In genomic region chr9:20805159-20805495, GRCm38 (mm10) we compare ENCODE assay signal across 21 mouse cellular contexts. TPM values are rescaled to one million over a fixed set of nuclear protein-coding genes. Genes with fewer than 3 reads are reported as not detected.
A peak's percentile ranks its signal among the peaks of the same experiment; 100 is the strongest.
DNase-seq lines count a peak whose midpoint lies in the region; ATAC-seq and TF ChIP-seq lines count a peak whose summit lies in the region.
"Had no signal": no experiment of that assay in that cellular context is flagged by ENCODE, and none has a peak within 500 bp of the region (broad histone marks: within the 10 kb centered on the region; RNA-seq: fewer than 3 reads in every experiment).

No protein-coding gene starts in this region.

- intact Hi-C loops in gastrocnemius, postnatal 36 days (cut with DNase I): no loop called here

- peak; percentile 8 for DNase-seq in ovary, postnatal 36 days (ENCODE audit: low spot score)
- no peak for DNase-seq in ovary, adult 18-20 months (ENCODE audit: low spot score)
- peak; percentile 57 for DNase-seq in adrenal gland, postnatal 25 days
- peak; percentile 59 to 73 for DNase-seq in gastrocnemius, postnatal 36 days
- DNase-seq in layer of hippocampus, adult 2 months (ENCODE audit: low spot score in 2 of 2): no peak
- no peak for DNase-seq in urinary bladder, postnatal 25 days (ENCODE audit: low spot score)
- DNase-seq: cerebellum, adult 2 months; lung, embryonic 14.5 days; right cerebral cortex, postnatal 25 days had no signal

- no peak for ATAC-seq in CD4-positive, CD25-positive, alpha-beta regulatory T cell, adult 4 months
- ATAC-seq: hindbrain, embryonic 16.5 days; midbrain, embryonic 13.5 days had no signal

- TF ChIP-seq CTCF in layer of hippocampus, adult 2 months (conservative IDR thresholded peaks at IDR 0.05): no peak

- H3K4me3 ChIP-seq in layer of hippocampus, adult 2 months: no peak overlapping the region
- H3K4me3 ChIP-seq: embryonic facial prominence, embryonic 13.5 days; heart, embryonic 15.5 days; midbrain, embryonic 13.5 days had no signal

- H3K27ac ChIP-seq in layer of hippocampus, adult 2 months: no peak overlapping the region
- H3K27ac ChIP-seq: embryonic facial prominence, embryonic 13.5 days; heart, embryonic 15.5 days; macrophage; midbrain, embryonic 13.5 days had no signal

RNA-seq across cellular contexts. Expression of gene Col5a3, which starts 9.7 kb away (rescaled TPM):
- 178 and 222 TPM in 2 replicates for total RNA-seq in adrenal gland, postnatal 25 days (2021)
- 10 to 100 TPM; 26.1 to 33.6 TPM for total RNA-seq in gastrocnemius, postnatal 36 days (2021)
- polyA plus RNA-seq in CD4-positive, CD25-positive, alpha-beta regulatory T cell, adult 4 months (2017; shearing (Covaris generic)): not detected
- total RNA-seq in layer of hippocampus, adult 2 months (2021): 1 to 10 TPM; 1.6 to 1.8 TPM
- polyA plus RNA-seq: macrophage had no signal

RNA-seq across cellular contexts. Expression of gene Rdh8, which starts 13.2 kb away (rescaled TPM):
- total RNA-seq in adrenal gland, postnatal 25 days (2021): not detected in 2 replicates
- under 1 TPM; 0.17 to 0.23 TPM for total RNA-seq in gastrocnemius, postnatal 36 days (2021)
- polyA plus RNA-seq in CD4-positive, CD25-positive, alpha-beta regulatory T cell, adult 4 months (2017; shearing (Covaris generic)): not detected
- not detected for total RNA-seq in layer of hippocampus, adult 2 months (2021)
- total RNA-seq: layer of hippocampus, adult 8-10 months; left cerebral cortex, postnatal 10 days had no signal
- polyA plus RNA-seq: brain, embryonic 14.5 days; cerebellum, adult 2 months; cortical plate, adult 2 months; embryonic facial prominence, embryonic 13.5 days; heart, embryonic 15.5 days; hindbrain, embryonic 16.5 days; kidney, embryonic 16.5 days; limb, embryonic 14.5 days; lung, embryonic 14.5 days; macrophage; midbrain, embryonic 13.5 days had no signal

RNA-seq across cellular contexts. Expression of gene Olfm2, which starts 59.0 kb away (rescaled TPM):
- 0.46 and 0.52 TPM in 2 replicates for total RNA-seq in adrenal gland, postnatal 25 days (2021)
- under 1 TPM in 1 of 2 experiments, not detected in 1; 0.13 TPM for total RNA-seq in gastrocnemius, postnatal 36 days (2021)
- under 1 TPM in 1 of 2 experiments, not detected in 1; 0.44 TPM for polyA plus RNA-seq in CD4-positive, CD25-positive, alpha-beta regulatory T cell, adult 4 months (2017; shearing (Covaris generic))
- 10 to 100 TPM; 31.6 to 37.6 TPM for total RNA-seq in layer of hippocampus, adult 2 months (2021)
- polyA plus RNA-seq: macrophage had no signal

Comparison
In these comparisons a context has a peak if more than half of its experiments do, and no peak if none do; other contexts are left out.
1. DNase-seq: peak in ovary, postnatal 36 days (single experiment), adrenal gland, postnatal 25 days (single experiment) and gastrocnemius, postnatal 36 days (2 of 2); none in ovary, adult 18-20 months (single experiment), layer of hippocampus, adult 2 months (0 of 2) and urinary bladder, postnatal 25 days (single experiment).
2. RNA of gene Col5a3, which starts 9.7 kb away (total RNA-seq): 178 to 222 TPM in adrenal gland, postnatal 25 days and 26.1 to 33.6 TPM in gastrocnemius, postnatal 36 days; 1.6 to 1.8 TPM in layer of hippocampus, adult 2 months; every median in the first group is over 4 times any median in the second.
3. RNA of gene Olfm2, which starts 59.0 kb away (total RNA-seq): 31.6 to 37.6 TPM in layer of hippocampus, adult 2 months; 0.46 to 0.52 TPM in adrenal gland, postnatal 25 days and 0.13 TPM in gastrocnemius, postnatal 36 days; every median in the first group is over 10 times any median in the second.